Mouse (Mus musculus): ENCODE measurements around the gene Lrrn1.

Lrrn1 gene

GRCm38 (mm10) chr6:107583759-107584383, 54.3 kb downstream of the Lrrn1 start:
- no peak for DNase-seq (ENCODE audit: low read depth, low spot score)

GRCm38 (mm10) chr6:107605151-107605550, 75.6 kb downstream of the Lrrn1 start:
- no peak for DNase-seq (ENCODE audit: low read depth, low spot score)

DNA sequence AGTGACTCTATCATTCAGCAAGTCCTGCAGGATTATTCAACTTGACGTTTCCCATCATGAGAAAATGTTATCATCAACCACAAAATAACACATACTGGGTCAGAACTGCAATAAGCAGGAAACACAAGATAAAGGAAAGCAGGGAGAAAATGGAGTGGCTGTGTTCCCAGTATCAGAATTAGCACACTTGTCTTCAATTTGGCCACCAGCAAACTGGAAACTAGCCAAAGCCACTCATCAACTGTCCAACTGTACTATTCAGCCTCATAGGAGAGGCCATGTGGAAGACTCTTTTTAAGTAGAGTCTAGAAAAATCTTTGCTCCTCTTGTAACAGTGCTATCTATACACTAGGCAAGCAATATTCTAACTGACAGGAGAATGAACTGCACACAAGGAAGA, 84.7 kb downstream of the Lrrn1 start:
- no peak for DNase-seq (ENCODE audit: low read depth, low spot score)

Measured in embryo, embryonic 11.5 days (tissue).